Mouse (Mus musculus) liver, postnatal 0 days (tissue): ENCODE measurements at regions not wholly inside any gene's neighbourhood (a gene's known extent, or its start where the extent isn't known, plus 50 kb on each side); places are given as distances from the start of the nearest gene placed in this dataset.

Source experiments
- CTCF ChIP-seq: sonication (generic); IDR thresholded peaks from 2 replicates; pipeline ENCODE4 v1.5.1; 2016; ENCODE audit warnings: antibody characterized with exemption, low read depth
- EP300 ChIP-seq: IDR thresholded peaks from 2 replicates; pipeline ENCODE4 v1.6.1; 2016; ENCODE audit warnings: antibody characterized with exemption, low read depth, mild to moderate bottlenecking

DNA sequence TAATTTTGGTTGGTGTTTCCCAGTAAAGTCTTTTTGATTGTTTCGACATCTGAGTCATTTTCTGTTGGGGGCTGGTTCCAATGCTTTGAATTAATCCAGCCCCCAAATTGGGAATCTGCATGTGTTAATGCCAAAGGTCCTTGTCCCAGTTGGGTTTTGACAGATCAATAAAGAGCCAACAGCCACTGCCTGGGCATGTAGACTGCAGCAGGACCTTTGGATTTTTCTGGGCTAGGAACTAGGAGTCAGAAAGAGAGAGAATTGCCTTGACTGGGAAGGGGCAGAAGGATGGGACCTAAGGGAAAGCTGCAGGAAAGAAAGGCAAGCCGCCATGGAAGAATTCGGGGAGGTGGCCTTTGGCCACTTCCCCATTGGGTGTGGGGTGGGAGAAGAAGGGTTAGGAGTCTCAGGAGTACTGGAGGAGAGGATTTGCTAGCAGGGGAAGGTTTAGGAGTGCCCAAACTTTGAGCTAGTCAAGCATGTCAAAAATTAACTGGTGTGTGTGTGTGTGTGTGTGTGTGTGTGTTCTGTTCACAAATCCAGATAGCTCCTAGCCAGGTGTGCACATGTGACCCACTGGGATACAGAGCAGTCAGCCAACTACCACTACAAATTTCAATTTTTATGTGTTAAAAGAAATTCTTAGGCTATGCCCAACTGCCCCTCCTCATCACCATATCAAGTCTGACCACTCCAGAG, 51.0 kb upstream of the Pde7b start:
- no peak for TF ChIP-seq CTCF
- TF ChIP-seq EP300 = no peak
